Mouse (Mus musculus) small intestine, adult 10 weeks (tissue): Measurements from ENCODE around the gene Zfp799. TPM values are rescaled to one million over a fixed set of nuclear protein-coding genes. Genes with fewer than 3 reads are reported as not detected.

Experiments
- polyA plus RNA-seq: library from polyadenylated mRNA; stranded (reverse); fragments of 350-450 nt; fragmentation: Illumina TruSeq; extraction: RNeasy Lipid Tissue Mini Kit (QIAGEN cat#74804); gene quantifications from one replicate; pipeline ENCODE4 v1.2.3, GENCODE M21; 2014; ENCODE audit warnings: low replicate concordance

Gene Zfp799
- 15.7 TPM for polyA plus RNA-seq

DNA sequence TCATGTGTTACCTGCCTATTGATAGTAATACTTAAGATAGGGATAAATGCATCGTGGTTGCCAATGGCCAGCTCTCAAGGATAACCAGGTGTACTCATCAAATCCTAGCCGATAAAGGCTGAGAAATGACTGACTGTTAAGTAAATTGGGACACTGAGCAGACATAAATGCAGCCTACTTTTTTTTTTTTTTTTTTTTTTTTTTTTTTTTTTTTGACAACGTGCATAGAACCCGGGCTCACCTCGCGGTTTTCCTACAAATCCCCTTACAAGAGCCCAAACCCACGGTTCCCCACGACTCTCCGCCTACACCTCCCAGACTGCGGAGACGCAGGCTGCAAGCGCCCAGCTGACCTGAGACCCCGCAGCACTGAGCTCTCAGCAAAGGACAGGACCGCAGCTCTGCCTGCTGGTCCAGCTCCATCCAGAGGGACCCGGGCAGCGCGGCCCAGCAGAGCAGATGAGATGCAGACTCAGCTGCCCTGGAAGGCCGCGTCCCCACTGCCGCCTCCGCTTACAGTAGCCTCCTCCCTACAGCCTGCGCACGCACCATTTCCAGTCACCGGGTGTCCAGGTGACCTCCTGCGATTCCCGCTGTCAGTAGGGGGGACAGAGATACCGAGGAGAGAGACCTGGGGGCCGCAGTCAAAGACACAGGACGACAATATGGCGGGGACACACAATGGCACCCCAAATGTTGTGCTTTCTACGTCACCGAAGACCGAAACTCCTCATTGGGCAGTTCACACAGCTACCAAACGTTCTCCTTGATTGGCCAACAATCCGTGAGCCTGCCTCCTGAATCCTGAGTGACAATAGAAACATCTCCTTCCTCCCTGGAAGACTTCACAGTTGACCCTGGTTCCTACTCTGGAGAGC lies at the start of gene Zfp799:
Zfp799 (minus strand) TSS at position 722 of the 878 bp plus-strand sequence.

DNA sequence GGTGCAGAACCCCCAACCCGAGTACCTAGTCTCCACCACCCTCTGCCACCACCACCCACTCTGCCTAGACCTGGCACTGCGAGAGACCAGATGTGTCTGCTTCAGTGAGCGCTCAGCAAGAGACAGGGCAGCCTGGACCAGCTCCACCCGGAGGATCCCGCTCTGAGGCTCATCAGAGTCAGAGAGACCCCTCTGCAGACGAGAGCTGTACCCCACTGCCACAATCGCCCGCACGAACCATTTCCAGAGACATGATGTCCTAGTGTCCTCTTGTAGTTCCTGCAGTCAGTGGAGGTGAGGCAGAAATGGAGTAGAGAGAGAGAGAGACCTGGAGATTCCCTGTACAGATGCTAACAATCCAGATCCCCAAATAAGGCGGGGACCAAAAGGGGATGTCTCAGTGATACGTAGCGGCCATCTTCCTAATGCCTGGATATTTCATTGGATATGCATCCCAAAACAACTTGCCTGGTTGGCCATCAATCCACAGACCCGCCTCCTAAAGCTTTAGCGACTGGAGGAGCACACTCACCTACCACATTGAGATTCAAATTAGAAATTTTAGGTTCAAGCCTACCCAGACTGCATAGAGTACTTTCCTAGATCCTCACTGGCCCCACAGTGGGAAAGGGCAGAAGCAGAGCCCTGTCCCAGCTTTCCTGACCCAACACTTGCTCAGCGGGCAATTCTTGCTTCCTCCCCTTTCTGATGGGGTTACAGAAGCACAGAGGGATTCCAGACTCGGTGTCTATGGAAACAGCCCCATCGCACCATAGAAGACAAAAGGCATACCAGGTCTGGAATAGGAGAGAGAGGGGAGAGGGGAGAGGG lies 20.3 kb downstream of the Zfp799 start, which contains the start of gene Zfp811:
Zfp811 (minus strand) TSS at position 388 of the 831 bp plus-strand sequence.

DNA sequence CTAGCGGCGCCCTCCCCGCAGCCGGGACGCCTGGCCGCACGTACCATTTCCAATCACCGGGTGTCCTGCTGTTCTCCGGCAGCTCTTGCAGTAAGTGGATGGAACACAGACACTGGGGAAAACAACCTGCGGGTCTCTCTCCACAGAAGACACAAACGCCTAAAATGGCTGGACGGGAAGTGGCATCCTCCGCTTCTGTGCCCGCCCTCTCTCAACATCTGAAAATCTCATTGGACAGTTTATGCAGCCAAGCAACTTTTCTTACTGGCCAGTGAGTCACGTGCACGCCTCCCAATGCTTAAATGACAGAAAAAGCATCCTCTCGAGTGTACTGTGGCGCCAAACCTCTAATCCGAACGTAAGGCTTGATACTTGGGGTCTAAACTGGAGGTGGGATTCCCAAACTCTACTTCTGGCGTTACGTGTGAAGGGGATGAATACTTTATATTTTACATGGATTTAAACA lies 41.9 kb downstream of the Zfp799 start, which contains the start of gene Zfp871:
Zfp871 (minus strand) TSS at position 194 of the 466 bp plus-strand sequence.

Other genes with a start within 250 kb of the Zfp799 start
- not detected for gene Cyp4f37, start 209.0 kb downstream of the Zfp799 start, polyA plus RNA-seq
- gene Cyp4f40, start 171.4 kb downstream of the Zfp799 start, polyA plus RNA-seq, result 21.5 TPM
- gene Cyp4f15, start 144.6 kb downstream of the Zfp799 start, polyA plus RNA-seq, result 0.74 TPM
- gene Zfp871, start 42.0 kb downstream of the Zfp799 start, polyA plus RNA-seq, result 68.8 TPM
- 2.3 TPM for gene Zfp811, start 20.3 kb downstream of the Zfp799 start, polyA plus RNA-seq
- 12.1 TPM for gene Zfp870, start 61.4 kb upstream of the Zfp799 start, polyA plus RNA-seq
- 371 TPM for gene Cyp4f14, start 87.1 kb upstream of the Zfp799 start, polyA plus RNA-seq
- gene Cyp4f13, start 117.1 kb upstream of the Zfp799 start, polyA plus RNA-seq, result 20.6 TPM
- gene Zfp472, start 135.6 kb upstream of the Zfp799 start, polyA plus RNA-seq, result 25.8 TPM
- gene Zfp952, start 162.9 kb upstream of the Zfp799 start, polyA plus RNA-seq, result 22.3 TPM
- 9.6 TPM for gene Zfp763, start 203.1 kb upstream of the Zfp799 start, polyA plus RNA-seq
- gene 4921501E09Rik, start 237.8 kb upstream of the Zfp799 start, polyA plus RNA-seq, result not detected